Mouse (Mus musculus) left cerebral cortex, postnatal 4 days (tissue): ENCODE results near the gene Phf21a. TPM values are rescaled to one million over a fixed set of nuclear protein-coding genes. Genes with fewer than 3 reads are reported as not detected.

ENCODE experiments used
- DNase-seq: peaks from one replicate; pipeline ENCODE4 v3.0.0-alpha.2; 2022
- intact Hi-C: fragments of 180-260 bp; cut with DNase I; formaldehyde crosslinking; loops from one replicate; pipeline ENCODE4 v1.15.1; 2025
- total RNA-seq, 2 experiments: library from RNA; stranded (reverse); gene quantifications; 2 replicates each; pipeline ENCODE4 v1.2.3; 2021

The Phf21a gene
- total RNA-seq, result 100 to 1,000 TPM in 1 of 2 experiments, 10 to 100 TPM in 1; 95.7 to 102 TPM

- intact Hi-C loops, result no loop called here
- no peak for DNase-seq
Observed at GRCm38 (mm10) chr2:92092817-92093216, at the start of gene Phf21a. Gene Phf21a, plus strand, starts transcription at chr2:92093117.

GRCm38 (mm10) chr2:92043285-92043684 lies 49.6 kb upstream of the Phf21a start:
- intact Hi-C loops, result no loop called here
- no peak for DNase-seq

- no peak for DNase-seq
- intact Hi-C loops, result no loop called here
Observed at GRCm38 (mm10) chr2:92047601-92048000, 45.3 kb upstream of the Phf21a start.

- no peak for DNase-seq
- intact Hi-C loops, result no loop called here
Observed at GRCm38 (mm10) chr2:92048034-92048690, 44.8 kb upstream of the Phf21a start.

GRCm38 (mm10) chr2:92052188-92052587 lies 40.7 kb upstream of the Phf21a start:
- intact Hi-C loops, result no loop called here
- no peak for DNase-seq

GRCm38 (mm10) chr2:92052754-92053153 lies 40.2 kb upstream of the Phf21a start:
- no peak for DNase-seq
- intact Hi-C loops, result no loop called here

- intact Hi-C loops, result loop anchor here (5.0 kb wide), 1 partner anchor 68 kb away; no protein-coding TSS in a partner anchor
Observed at GRCm38 (mm10) chr2:92055101-92055813, 37.7 kb upstream of the Phf21a start.

GRCm38 (mm10) chr2:92055831-92056236 lies 37.1 kb upstream of the Phf21a start:
- intact Hi-C loops, result loop anchor here (2.0 to 5.0 kb wide), 2 partner anchors 49 to 69 kb away; no protein-coding TSS in a partner anchor
- DNase-seq, result peak; percentile 59

More at GRCm38 (mm10) chr2:92055101-92055813, 37.7 kb upstream of the Phf21a start:
- peak; percentile 88 for DNase-seq

GRCm38 (mm10) chr2:92056760-92057159 lies 36.2 kb upstream of the Phf21a start:
- intact Hi-C loops, result loop anchor here (2.0 to 5.0 kb wide), 2 partner anchors 50 to 69 kb away; no protein-coding TSS in a partner anchor
- DNase-seq, result no peak

GRCm38 (mm10) chr2:92058469-92058868 lies 34.4 kb upstream of the Phf21a start:
- DNase-seq, result peak; percentile 94
- intact Hi-C loops, result loop anchor here (2.0 to 5.0 kb wide), 2 partner anchors 71 to 124 kb away; no protein-coding TSS in a partner anchor

- intact Hi-C loops, result loop anchor here (2.0 to 5.0 kb wide), 2 partner anchors 72 to 124 kb away; no protein-coding TSS in a partner anchor
- DNase-seq, result no peak
Observed at GRCm38 (mm10) chr2:92058936-92059335, 34.0 kb upstream of the Phf21a start.

- intact Hi-C loops, result loop anchor here (2.0 to 5.0 kb wide), 2 partner anchors 72 to 123 kb away; no protein-coding TSS in a partner anchor
- DNase-seq, result peak; percentile 65
Observed at GRCm38 (mm10) chr2:92059481-92060220, 33.3 kb upstream of the Phf21a start.

GRCm38 (mm10) chr2:92060291-92060690 lies 32.6 kb upstream of the Phf21a start:
- DNase-seq, result no peak
- intact Hi-C loops, result no loop called here

GRCm38 (mm10) chr2:92061337-92061736 lies 31.6 kb upstream of the Phf21a start:
- intact Hi-C loops, result no loop called here

GRCm38 (mm10) chr2:92063106-92063505 lies 29.8 kb upstream of the Phf21a start:
- intact Hi-C loops, result no loop called here
- no peak for DNase-seq

More at GRCm38 (mm10) chr2:92061337-92061736, 31.6 kb upstream of the Phf21a start:
- DNase-seq, result no peak

- no peak for DNase-seq
- intact Hi-C loops, result no loop called here
Observed at GRCm38 (mm10) chr2:92065269-92065888, 27.5 kb upstream of the Phf21a start.

GRCm38 (mm10) chr2:92065938-92066337 lies 27.0 kb upstream of the Phf21a start:
- DNase-seq, result no peak
- intact Hi-C loops, result no loop called here

GRCm38 (mm10) chr2:92066899-92067298 lies 26.0 kb upstream of the Phf21a start:
- DNase-seq, result no peak
- intact Hi-C loops, result no loop called here

GRCm38 (mm10) chr2:92067600-92067999 lies 25.3 kb upstream of the Phf21a start:
- no peak for DNase-seq
- intact Hi-C loops, result no loop called here

- intact Hi-C loops, result no loop called here
Observed at GRCm38 (mm10) chr2:92069630-92070029, 23.3 kb upstream of the Phf21a start.

More at GRCm38 (mm10) chr2:92069630-92070029, 23.3 kb upstream of the Phf21a start:
- no peak for DNase-seq
